Mouse (Mus musculus): ENCODE data around the gene Fndc5. TPM values are rescaled to one million over a fixed set of nuclear protein-coding genes. Genes with fewer than 3 reads are reported as not detected.

Fndc5 gene
- total RNA-seq (2014; rRNA removed) (0.54 and 0.83 TPM in 2 replicates), polyA plus RNA-seq (2012; rRNA removed) (0.17 and 0.87 TPM in 2 replicates)

GRCm38 (mm10) chr4:129136579-129137391 lies at the start of gene Fndc5:
Gene Fndc5, plus strand, starts transcription at chr4:129136999.
- peak within 1 kb of the TSS; percentile 58 for H3K9ac ChIP-seq (ENCODE audit: low read depth, low read length)
- peaks cover 7% of the 10 kb centered on the region for H3K4me1 ChIP-seq (ENCODE audit: control insufficient read depth, insufficient read depth, low read length)
- peak within 1 kb of the TSS; percentile 45; the same call in 1 of the 2 replicates for H3K4me3 ChIP-seq (ENCODE audit: insufficient read depth, low read depth, low read length)
- WGBS, result 4% methylated on average over 50 of the region's 80 CpGs
- H3K79me2 ChIP-seq (ENCODE audit: control insufficient read depth, insufficient read depth, low read length), result no peaks in the 10 kb centered on the region
- TF ChIP-seq CTCF (IDR thresholded peaks at IDR 0.05; ENCODE audit: low read depth, low read length), result no peak
- TF ChIP-seq POLR2A (IDR thresholded peaks at IDR 0.05; ENCODE audit: extremely low read depth, insufficient read depth, low read length), result no peak
- no peak for DNase-seq (ENCODE audit: extremely low read depth, low read depth, low spot score)
- no peaks in the 10 kb centered on the region for H3K36me3 ChIP-seq (ENCODE audit: control insufficient read depth, insufficient read depth, low read length)
- H3K27ac ChIP-seq (replicated peaks; ENCODE audit: insufficient read depth, low read depth, low read length), result no peak within 1 kb of the TSS
- no peaks in the 10 kb centered on the region for H3K27me3 ChIP-seq (ENCODE audit: control insufficient read depth, insufficient read depth, low read length)

- Histone ChIP-seq H3K27me3 (ENCODE audit: control insufficient read depth, insufficient read depth, low read length) (no peaks in the 10 kb centered on the region), H3K9ac (ENCODE audit: low read depth, low read length) (no peak overlapping the region), H3K4me1 (ENCODE audit: control insufficient read depth, insufficient read depth, low read length) (no peaks in the 10 kb centered on the region), H3K36me3 (ENCODE audit: control insufficient read depth, insufficient read depth, low read length) (peaks cover 6% of the 10 kb centered on the region; the same call in 1 of the 2 replicates), H3K79me2 (ENCODE audit: control insufficient read depth, insufficient read depth, low read length) (no peaks in the 10 kb centered on the region), H3K27ac (replicated peaks; ENCODE audit: insufficient read depth, low read depth, low read length) (no peak overlapping the region), H3K4me3 (ENCODE audit: insufficient read depth, low read depth, low read length) (no peak overlapping the region)
- DNase-seq (ENCODE audit: extremely low read depth, low read depth, low spot score), result no peak
- WGBS, result 76% methylated on average over 5 of the region's 5 CpGs
- no peak for TF ChIP-seq CTCF (IDR thresholded peaks at IDR 0.05; ENCODE audit: low read depth, low read length)
- no peak for TF ChIP-seq POLR2A (IDR thresholded peaks at IDR 0.05; ENCODE audit: extremely low read depth, insufficient read depth, low read length)
Observed at GRCm38 (mm10) chr4:129087850-129088249, 48.9 kb upstream of the Fndc5 start.

GRCm38 (mm10) chr4:129095276-129095675 lies 41.5 kb upstream of the Fndc5 start:
- Histone ChIP-seq H3K79me2 (ENCODE audit: control insufficient read depth, insufficient read depth, low read length) (no peaks in the 10 kb centered on the region), H3K27me3 (ENCODE audit: control insufficient read depth, insufficient read depth, low read length) (no peaks in the 10 kb centered on the region), H3K36me3 (ENCODE audit: control insufficient read depth, insufficient read depth, low read length) (no peaks in the 10 kb centered on the region), H3K9ac (ENCODE audit: low read depth, low read length) (no peak overlapping the region), H3K4me1 (ENCODE audit: control insufficient read depth, insufficient read depth, low read length) (peaks cover 3% of the 10 kb centered on the region; the same call in 1 of the 2 replicates), H3K27ac (replicated peaks; ENCODE audit: insufficient read depth, low read depth, low read length) (no peak overlapping the region), H3K4me3 (ENCODE audit: insufficient read depth, low read depth, low read length) (no peak overlapping the region)
- 39% methylated on average over 15 of the region's 15 CpGs for WGBS
- no peak for TF ChIP-seq POLR2A (IDR thresholded peaks at IDR 0.05; ENCODE audit: extremely low read depth, insufficient read depth, low read length)
- no peak for TF ChIP-seq CTCF (IDR thresholded peaks at IDR 0.05; ENCODE audit: low read depth, low read length)
- DNase-seq (ENCODE audit: extremely low read depth, low read depth, low spot score), result no peak

- H3K36me3 ChIP-seq (ENCODE audit: control insufficient read depth, insufficient read depth, low read length), result no peaks in the 10 kb centered on the region
- 88% methylated on average over 7 of the region's 7 CpGs for WGBS
- H3K4me3 ChIP-seq (ENCODE audit: insufficient read depth, low read depth, low read length), result no peak overlapping the region
- no peaks in the 10 kb centered on the region for H3K27me3 ChIP-seq (ENCODE audit: control insufficient read depth, insufficient read depth, low read length)
- TF ChIP-seq POLR2A (IDR thresholded peaks at IDR 0.05; ENCODE audit: extremely low read depth, insufficient read depth, low read length), result no peak
- no peak for TF ChIP-seq CTCF (IDR thresholded peaks at IDR 0.05; ENCODE audit: low read depth, low read length)
- peaks cover 3% of the 10 kb centered on the region; the same call in 1 of the 2 replicates for H3K4me1 ChIP-seq (ENCODE audit: control insufficient read depth, insufficient read depth, low read length)
- no peaks in the 10 kb centered on the region for H3K79me2 ChIP-seq (ENCODE audit: control insufficient read depth, insufficient read depth, low read length)
- H3K9ac ChIP-seq (ENCODE audit: low read depth, low read length), result no peak overlapping the region
- H3K27ac ChIP-seq (replicated peaks; ENCODE audit: insufficient read depth, low read depth, low read length), result no peak overlapping the region
- DNase-seq (ENCODE audit: extremely low read depth, low read depth, low spot score), result no peak
Observed at GRCm38 (mm10) chr4:129097006-129097405, 39.8 kb upstream of the Fndc5 start.

- 11% methylated on average over 14 of the region's 14 CpGs for WGBS
- H3K79me2 ChIP-seq (ENCODE audit: control insufficient read depth, insufficient read depth, low read length), result no peaks in the 10 kb centered on the region
- peak overlapping the region; percentile 29 for H3K9ac ChIP-seq (ENCODE audit: low read depth, low read length)
- H3K27me3 ChIP-seq (ENCODE audit: control insufficient read depth, insufficient read depth, low read length), result 0 out of 2 replicates have a peak, but pooled peaks cover 2% of the 10 kb centered on the region
- no peaks in the 10 kb centered on the region for H3K36me3 ChIP-seq (ENCODE audit: control insufficient read depth, insufficient read depth, low read length)
- peak overlapping the region; percentile 53 for H3K27ac ChIP-seq (replicated peaks; ENCODE audit: insufficient read depth, low read depth, low read length)
- no peak overlapping the region for H3K4me3 ChIP-seq (ENCODE audit: insufficient read depth, low read depth, low read length)
- TF ChIP-seq POLR2A (IDR thresholded peaks at IDR 0.05; ENCODE audit: extremely low read depth, insufficient read depth, low read length), result no peak
- TF ChIP-seq CTCF (IDR thresholded peaks at IDR 0.05; ENCODE audit: low read depth, low read length), result no peak
- DNase-seq (ENCODE audit: extremely low read depth, low read depth, low spot score), result peak; percentile 82
- H3K4me1 ChIP-seq (ENCODE audit: control insufficient read depth, insufficient read depth, low read length), result peaks cover 12% of the 10 kb centered on the region
Observed at GRCm38 (mm10) chr4:129102133-129102829, 34.5 kb upstream of the Fndc5 start.

Data from liver, adult 2 months (tissue).